In the genomic region with DNA sequence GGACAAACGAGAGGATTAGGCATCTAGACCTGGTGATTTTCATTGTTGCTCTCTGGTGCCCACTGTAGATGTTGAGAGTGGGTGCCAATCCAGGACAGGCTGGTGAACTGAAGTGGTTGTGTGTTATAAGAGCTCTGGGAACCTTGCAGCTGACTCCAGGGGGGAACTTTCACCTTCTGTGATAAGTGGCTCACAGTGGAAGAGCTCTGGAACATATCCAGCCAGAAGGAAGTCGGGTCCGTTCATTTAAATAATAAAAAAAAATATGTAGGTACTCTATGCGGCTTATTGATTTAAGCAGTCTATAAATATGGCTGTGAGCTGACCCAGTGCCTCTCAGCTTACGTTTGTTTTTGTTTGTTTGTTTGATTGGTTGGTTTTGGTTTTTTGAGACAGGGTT, we compare ENCODE assay signal across 31 mouse cellular contexts. TPM values are rescaled to one million over a fixed set of nuclear protein-coding genes. Genes with fewer than 3 reads are reported as not detected.
DNase-seq lines count a peak whose midpoint lies in the region; ATAC-seq and TF ChIP-seq lines count a peak whose summit lies in the region.
"Had no signal": no experiment of that assay in that cellular context is flagged by ENCODE, and none has a peak within 500 bp of the region (broad histone marks: within the 10 kb centered on the region; RNA-seq: fewer than 3 reads in every experiment).

A gene (minus strand): TSS at position 101 of the 400 bp plus-strand sequence.

- TF ChIP-seq POLR2A in spleen, adult 2 months (IDR thresholded peaks at IDR 0.05; ENCODE audit: low read depth, low read length) = no peak

- no peak for DNase-seq in forebrain, postnatal 0 days
- no peak for DNase-seq in spleen, adult 2 months (ENCODE audit: low read depth in 1 of 2, low spot score in 2 of 2)
- no peak for DNase-seq in spleen, postnatal 4 days (ENCODE audit: low spot score in 2 of 2)
- DNase-seq in limb, embryonic 10.5 days (ENCODE audit: low spot score) = no peak
- DNase-seq in B cell, adult 2 months = no peak
- no peak for DNase-seq in frontal cortex, postnatal 14 days (ENCODE audit: low spot score in 2 of 2)
- DNase-seq: adrenal gland, postnatal 14 days; cerebellum, adult 11-12 months; cerebellum, postnatal 10 days; gastrocnemius, postnatal 25 days; heart, postnatal 4 days; kidney, adult 18-20 months; kidney, postnatal 25 days; liver, embryonic 13.5 days; lung, adult 18-20 months; lung, postnatal 4 days; retina, postnatal 1 day; thymus, postnatal 25 days had no signal

- no peak within 1 kb of the TSS for H3K4me2 ChIP-seq in forebrain, postnatal 0 days (ENCODE audit: low read depth)
- H3K4me2 ChIP-seq in forebrain, embryonic 15.5 days (replicated peaks) = no peak within 1 kb of the TSS
- H3K4me2 ChIP-seq: forebrain, embryonic 12.5 days; hindbrain, embryonic 13.5 days; kidney, embryonic 15.5 days; limb, embryonic 15.5 days; liver, embryonic 13.5 days; midbrain, embryonic 12.5 days had no signal

- TF ChIP-seq CTCF in forebrain, postnatal 0 days (IDR thresholded peaks at IDR 0.05; ENCODE audit: low read depth) = no peak
- TF ChIP-seq CTCF in spleen, adult 2 months (IDR thresholded peaks at IDR 0.05; ENCODE audit: extremely low read depth, insufficient read depth, insufficient read length, insufficient replicate concordance) = no peak

- 75% methylated on average over 5 of the region's 5 CpGs for WGBS in forebrain, postnatal 0 days
- WGBS in forebrain, embryonic 15.5 days = 77% methylated on average over 5 of the region's 5 CpGs
- WGBS in spleen, adult 2 months = 69% methylated on average over 5 of the region's 5 CpGs
- 91% methylated on average over 5 of the region's 5 CpGs for WGBS in limb, embryonic 10.5 days

- peak within 1 kb of the TSS; percentile 21; the same call in 1 of the 2 replicates for H3K27ac ChIP-seq in forebrain, postnatal 0 days (ENCODE audit: low read depth, low read length)
- no peak within 1 kb of the TSS for H3K27ac ChIP-seq in forebrain, embryonic 15.5 days (replicated peaks)
- no peak within 1 kb of the TSS for H3K27ac ChIP-seq in spleen, adult 2 months (ENCODE audit: insufficient read depth, low read length)
- H3K27ac ChIP-seq in limb, embryonic 10.5 days = 0 out of 2 replicates have a peak within 1 kb of the TSS, but pooled peaks have one; percentile 46
- H3K27ac ChIP-seq: forebrain, embryonic 12.5 days; hindbrain, embryonic 13.5 days; left cerebral cortex, adult 2 months; limb, embryonic 15.5 days; liver, embryonic 13.5 days; midbrain, embryonic 12.5 days had no signal

- no peaks in the 10 kb centered on the region for H3K36me3 ChIP-seq in forebrain, postnatal 0 days (ENCODE audit: insufficient read depth)
- H3K36me3 ChIP-seq in forebrain, embryonic 15.5 days = no peaks in the 10 kb centered on the region
- peaks cover 40% of the 10 kb centered on the region for H3K36me3 ChIP-seq in spleen, adult 2 months (ENCODE audit: control insufficient read depth, insufficient read depth, low read length)
- no peaks in the 10 kb centered on the region for H3K36me3 ChIP-seq in limb, embryonic 10.5 days
- H3K36me3 ChIP-seq: forebrain, embryonic 12.5 days; hindbrain, embryonic 13.5 days; kidney, embryonic 15.5 days; limb, embryonic 15.5 days; liver, embryonic 13.5 days; midbrain, embryonic 12.5 days had no signal

- H3K4me1 ChIP-seq in forebrain, postnatal 0 days (ENCODE audit: insufficient read depth) = no peaks in the 10 kb centered on the region; the same call in 1 of the 2 replicates
- H3K4me1 ChIP-seq in forebrain, embryonic 15.5 days = no peaks in the 10 kb centered on the region
- peaks cover 4% of the 10 kb centered on the region; the same call in 1 of the 2 replicates for H3K4me1 ChIP-seq in spleen, adult 2 months (ENCODE audit: control insufficient read depth, insufficient read depth, insufficient read length)
- H3K4me1 ChIP-seq in limb, embryonic 10.5 days = peaks cover 19% of the 10 kb centered on the region
- H3K4me1 ChIP-seq: forebrain, embryonic 12.5 days; hindbrain, embryonic 13.5 days; midbrain, embryonic 12.5 days had no signal

- H3K4me3 ChIP-seq in forebrain, postnatal 0 days (ENCODE audit: low read depth, low read length) = no peak within 1 kb of the TSS
- H3K4me3 ChIP-seq in forebrain, embryonic 15.5 days = no peak within 1 kb of the TSS
- H3K4me3 ChIP-seq in spleen, adult 2 months (ENCODE audit: extremely low read depth, insufficient read depth, insufficient read length) = no peak within 1 kb of the TSS
- H3K4me3 ChIP-seq in limb, embryonic 10.5 days = no peak within 1 kb of the TSS
- H3K4me3 ChIP-seq: forebrain, embryonic 12.5 days; hindbrain, embryonic 13.5 days; kidney, embryonic 15.5 days; left cerebral cortex, adult 2 months; limb, embryonic 15.5 days; liver, embryonic 13.5 days; megakaryocyte, embryonic 14.5 days; midbrain, embryonic 12.5 days had no signal

- H3K27me3 ChIP-seq in forebrain, postnatal 0 days (ENCODE audit: insufficient read depth, low read length) = no peaks in the 10 kb centered on the region
- H3K27me3 ChIP-seq in forebrain, embryonic 15.5 days = no peaks in the 10 kb centered on the region
- no peaks in the 10 kb centered on the region for H3K27me3 ChIP-seq in spleen, adult 2 months (ENCODE audit: control insufficient read depth, insufficient read depth, low read length)
- H3K27me3 ChIP-seq in limb, embryonic 10.5 days (ENCODE audit: low read depth, poor library complexity, severe bottlenecking) = no peaks in the 10 kb centered on the region
- H3K27me3 ChIP-seq: forebrain, embryonic 12.5 days; hindbrain, embryonic 13.5 days; kidney, embryonic 15.5 days; limb, embryonic 15.5 days; liver, embryonic 13.5 days; megakaryocyte, embryonic 14.5 days; midbrain, embryonic 12.5 days had no signal

- no peak within 1 kb of the TSS for H3K9ac ChIP-seq in forebrain, postnatal 0 days
- no peak within 1 kb of the TSS for H3K9ac ChIP-seq in forebrain, embryonic 15.5 days (replicated peaks)
- H3K9ac ChIP-seq: forebrain, embryonic 12.5 days; hindbrain, embryonic 13.5 days; kidney, embryonic 15.5 days; limb, embryonic 15.5 days; midbrain, embryonic 12.5 days had no signal

- no peaks in the 10 kb centered on the region for H3K9me3 ChIP-seq in forebrain, postnatal 0 days (ENCODE audit: low read length)
- no peaks in the 10 kb centered on the region for H3K9me3 ChIP-seq in forebrain, embryonic 15.5 days
- H3K9me3 ChIP-seq in limb, embryonic 10.5 days (replicated peaks) = no peaks in the 10 kb centered on the region
- H3K9me3 ChIP-seq: forebrain, embryonic 12.5 days; hindbrain, embryonic 13.5 days; kidney, embryonic 15.5 days; limb, embryonic 15.5 days; liver, embryonic 13.5 days; megakaryocyte, embryonic 14.5 days; midbrain, embryonic 12.5 days had no signal

- no peak for ATAC-seq in forebrain, postnatal 0 days
- no peak for ATAC-seq in forebrain, embryonic 15.5 days (replicated peaks)
- ATAC-seq: lung, postnatal 0 days had no signal

RNA-seq across cellular contexts. Expression of the gene that starts here (rescaled TPM):
- 0.19 and 0.77 TPM in 2 replicates for total RNA-seq in forebrain, postnatal 0 days (2014; rRNA removed)
- polyA plus RNA-seq in forebrain, postnatal 0 days (2015; fragmentation: Nextera tagmentation; extraction: Ambion mirVana) = 0.79 and 0.92 TPM in 2 replicates
- polyA plus RNA-seq in forebrain, embryonic 15.5 days (2015; fragmentation: Nextera tagmentation; extraction: Ambion mirVana) = 0.18 and 0.66 TPM in 2 replicates
- polyA plus RNA-seq in spleen, adult 2 months (2012; rRNA removed) = 10.5 and 16.2 TPM in 2 replicates
- polyA plus RNA-seq in limb, embryonic 10.5 days (2016; fragmentation: Nextera tagmentation; extraction: Ambion mirVana) = 0.15 TPM in 1 of 2 replicates, not detected in the other
- total RNA-seq: adrenal gland, postnatal 14 days; gastrocnemius, adult 18-20 months; gastrocnemius, postnatal 25 days; left cerebral cortex, postnatal 25 days; midbrain, postnatal 0 days had no signal
- polyA plus RNA-seq: forebrain, embryonic 12.5 days; hindbrain, embryonic 13.5 days; midbrain, embryonic 12.5 days; midbrain, postnatal 0 days; neural tube, embryonic 14.5 days had no signal

Comparison
In these comparisons a context has a peak if more than half of its experiments do, and no peak if none do; other contexts are left out.
1. H3K27ac ChIP-seq: peak in forebrain, postnatal 0 days (single experiment) and limb, embryonic 10.5 days (single experiment); none in forebrain, embryonic 15.5 days (single experiment) and spleen, adult 2 months (single experiment).